Mouse (Mus musculus) brain, embryonic 14.5 days (tissue): ENCODE data around the gene Kbtbd12. TPM values are rescaled to one million over a fixed set of nuclear protein-coding genes. Genes with fewer than 3 reads are reported as not detected.

Source experiments
- DNase-seq: peaks from one replicate; pipeline ENCODE4 v3.0.0-alpha.2; 2011; ENCODE audit warnings: low read depth
- CTCF ChIP-seq: fragments of 200-500 bp; IDR thresholded peaks from 2 replicates; pipeline ENCODE4 v1.5.1; 2012; ENCODE audit warnings: inconsistent platforms, mild to moderate bottlenecking, moderate library complexity, borderline replicate concordance; ENCODE audit not compliant: insufficient read depth, insufficient read length; ENCODE audit errors: extremely low read depth
- POLR2A ChIP-seq: fragments of 200-500 bp; IDR thresholded peaks from 2 replicates; pipeline ENCODE4 v1.6.1; 2012; ENCODE audit warnings: mild to moderate bottlenecking, inconsistent platforms, borderline replicate concordance; ENCODE audit not compliant: poor library complexity, insufficient read depth, insufficient read length, severe bottlenecking; ENCODE audit errors: extremely low read depth
- polyA plus RNA-seq: library from polyadenylated mRNA; depleted of rRNA; stranded (reverse); fragments of >200 nt; gene quantifications from 2 replicates; pipeline ENCODE4 v1.2.3, GENCODE M21; 2012; rRNA removed

Kbtbd12 gene
- polyA plus RNA-seq: 0.15 and 0.16 TPM in 2 replicates

GRCm38 (mm10) chr6:88637611-88638301 lies at the start of gene Kbtbd12:
Gene Kbtbd12, minus strand, starts transcription at chr6:88637950.
- TF ChIP-seq POLR2A (no peak), CTCF (no peak)
- no peak for DNase-seq

DNA sequence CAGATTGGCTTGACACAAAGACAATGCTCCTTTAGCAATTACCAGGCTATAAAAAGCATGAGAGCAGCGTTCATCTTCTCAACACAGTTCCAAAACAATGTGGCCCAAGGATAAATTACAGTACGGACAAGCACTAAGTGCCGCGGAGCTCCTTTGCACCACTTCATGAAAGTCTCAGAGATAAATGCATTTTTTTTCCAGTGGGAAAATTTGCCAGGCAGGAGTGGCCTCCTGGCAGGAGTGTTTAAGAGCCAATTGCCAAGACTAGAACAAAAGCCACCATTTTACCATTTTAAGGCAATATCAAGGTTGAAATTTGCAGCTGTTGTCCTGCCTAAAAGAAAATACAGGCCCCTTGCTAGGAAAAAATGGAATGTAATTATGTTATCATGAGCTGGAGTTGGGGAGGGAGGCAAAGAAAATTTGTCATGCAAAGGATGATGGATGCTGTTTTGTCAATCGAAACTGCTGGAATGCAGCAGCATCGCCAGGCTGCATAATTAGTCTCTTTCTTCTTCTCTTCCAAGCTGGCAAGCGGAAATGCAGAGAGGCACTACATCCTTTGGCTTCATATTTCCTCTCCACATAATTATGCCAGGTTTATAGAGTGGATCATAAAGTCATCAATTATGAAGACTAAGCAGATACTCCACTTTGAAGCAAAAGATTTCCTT lies 45.8 kb upstream of the Kbtbd12 start:
- TF ChIP-seq POLR2A (no peak), CTCF (no peak)
- peak; percentile 73 for DNase-seq

DNA sequence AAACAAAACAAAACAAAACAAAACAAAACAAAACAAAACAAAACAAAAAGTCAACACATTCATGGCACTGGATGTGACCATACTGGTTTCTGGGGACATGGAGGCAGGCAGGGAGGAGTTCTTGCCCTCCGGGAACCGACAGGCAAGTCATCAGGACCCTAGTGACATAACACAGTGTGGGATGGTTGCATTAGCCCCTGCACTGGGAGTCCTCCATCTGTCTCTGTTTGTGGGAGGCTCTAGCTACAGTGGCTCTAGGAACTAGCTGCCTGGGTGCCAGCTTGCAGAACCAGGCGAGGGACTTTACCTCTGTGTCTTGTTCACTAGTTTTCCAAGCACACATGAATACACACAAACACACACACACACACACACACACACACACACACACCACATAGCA lies 43.3 kb upstream of the Kbtbd12 start:
- DNase-seq: no peak
- TF ChIP-seq POLR2A: no peak
- no peak for TF ChIP-seq CTCF

DNA sequence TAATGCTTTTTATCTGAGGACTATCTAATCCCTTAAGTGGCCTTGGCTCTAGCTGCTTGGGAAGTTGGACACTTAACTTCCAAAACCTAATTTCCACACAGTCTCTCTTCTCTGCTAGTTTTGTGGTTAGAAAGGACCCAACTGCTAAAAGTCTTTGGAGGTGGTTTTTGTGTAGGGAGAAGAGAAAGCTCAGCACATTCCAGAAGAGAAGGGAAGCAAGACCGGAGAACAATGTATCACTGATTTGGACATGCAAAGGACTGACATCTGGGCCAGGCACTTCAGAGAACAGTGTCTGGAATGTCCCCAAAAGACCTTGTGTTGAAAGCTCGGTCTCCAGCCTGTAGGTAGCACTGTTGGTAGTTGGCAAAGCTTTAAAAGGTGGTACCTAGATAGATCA lies 40.0 kb upstream of the Kbtbd12 start:
- TF ChIP-seq CTCF (no peak), POLR2A (no peak)
- DNase-seq: no peak

DNA sequence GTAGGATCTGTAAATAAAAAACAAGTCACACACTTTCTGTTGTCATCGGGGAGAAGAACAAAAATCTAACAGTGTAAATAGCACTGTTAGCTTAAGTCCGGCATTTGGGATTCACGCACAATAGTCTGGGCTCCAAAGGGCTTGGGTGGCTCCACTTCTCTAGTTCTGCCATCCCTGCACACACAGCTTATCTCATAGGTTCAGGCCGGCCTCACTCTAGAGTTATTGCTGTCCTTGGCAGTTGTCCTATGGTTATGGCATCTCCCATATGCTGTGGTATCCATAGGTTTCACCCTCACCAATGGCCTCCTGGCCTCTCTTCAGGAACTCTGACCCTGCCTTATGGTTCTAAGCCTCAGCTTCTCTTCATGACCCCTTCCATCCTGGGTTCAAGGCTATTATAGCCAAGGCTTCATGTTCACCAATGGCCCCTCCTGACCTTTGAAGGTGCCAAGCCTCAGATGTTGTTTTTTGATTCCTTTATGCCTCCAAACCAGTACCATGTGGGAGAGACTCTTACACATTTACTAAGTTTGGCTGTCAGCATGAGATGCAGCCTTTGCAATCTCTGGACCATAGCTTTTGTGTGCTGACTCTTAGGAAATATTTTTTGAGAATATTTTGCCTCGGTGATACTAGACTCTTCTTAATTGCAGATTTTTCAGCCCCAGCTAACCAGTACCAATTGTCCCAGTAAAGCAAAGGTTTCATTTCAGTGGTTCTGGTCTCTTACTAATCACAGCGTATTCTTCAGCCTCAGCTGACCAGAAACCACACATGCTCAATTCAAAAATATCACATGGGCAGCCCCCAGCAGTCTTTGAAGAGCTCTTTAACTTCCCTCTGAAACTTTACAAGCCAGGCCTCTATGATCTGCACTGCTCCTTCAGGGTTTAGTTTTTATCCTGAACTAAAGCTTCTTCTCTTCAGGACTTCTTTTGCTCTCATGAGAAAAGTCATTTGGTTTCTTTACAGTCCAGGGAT lies 39.3 kb upstream of the Kbtbd12 start:
- DNase-seq: no peak
- TF ChIP-seq POLR2A: no peak
- no peak for TF ChIP-seq CTCF

- DNase-seq: no peak
- TF ChIP-seq POLR2A: no peak
These were observed 38.1 kb upstream of the Kbtbd12 start for GRCm38 (mm10) chr6:88675815-88676214.

DNA sequence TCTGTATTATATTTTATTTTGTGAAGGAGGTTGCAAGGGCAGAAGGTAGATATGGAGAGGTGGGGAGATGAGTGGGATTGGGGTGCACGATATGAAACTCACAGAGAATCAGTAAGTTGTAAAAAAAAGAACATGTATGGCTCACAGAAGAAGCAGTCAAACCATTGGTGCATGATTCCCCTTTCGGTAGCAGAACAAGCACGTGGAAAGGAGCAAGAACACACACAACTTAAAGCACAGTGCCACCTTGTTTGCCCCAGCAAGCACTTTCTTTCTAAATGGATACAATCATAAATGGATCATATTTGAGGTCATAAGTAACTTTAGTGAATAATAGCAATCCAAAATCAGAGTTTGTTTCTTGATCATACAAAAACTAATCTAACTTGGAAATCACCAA lies 24.5 kb upstream of the Kbtbd12 start:
- DNase-seq: no peak
- TF ChIP-seq CTCF: no peak
- TF ChIP-seq POLR2A: no peak

DNA sequence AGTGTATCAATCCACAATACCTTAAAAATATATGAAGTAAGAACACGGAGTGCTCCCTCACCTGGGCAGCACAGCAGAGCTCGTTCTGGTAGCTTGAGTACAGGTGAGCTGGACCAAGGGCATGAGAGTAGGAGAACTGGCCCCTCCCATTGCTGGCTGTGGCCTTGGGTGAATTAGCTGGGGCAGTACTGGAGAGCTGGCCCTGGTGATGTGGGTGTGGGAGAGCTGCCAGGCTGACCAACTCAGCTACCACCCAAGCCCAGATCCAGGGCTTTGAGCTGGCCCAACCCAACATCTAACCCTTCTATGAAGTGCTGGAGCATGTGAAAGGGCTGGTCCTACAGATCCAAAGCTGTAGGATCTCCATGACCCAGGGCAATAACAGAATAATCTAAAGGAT lies 23.9 kb upstream of the Kbtbd12 start:
- DNase-seq: no peak
- TF ChIP-seq CTCF (no peak), POLR2A (no peak)

DNA sequence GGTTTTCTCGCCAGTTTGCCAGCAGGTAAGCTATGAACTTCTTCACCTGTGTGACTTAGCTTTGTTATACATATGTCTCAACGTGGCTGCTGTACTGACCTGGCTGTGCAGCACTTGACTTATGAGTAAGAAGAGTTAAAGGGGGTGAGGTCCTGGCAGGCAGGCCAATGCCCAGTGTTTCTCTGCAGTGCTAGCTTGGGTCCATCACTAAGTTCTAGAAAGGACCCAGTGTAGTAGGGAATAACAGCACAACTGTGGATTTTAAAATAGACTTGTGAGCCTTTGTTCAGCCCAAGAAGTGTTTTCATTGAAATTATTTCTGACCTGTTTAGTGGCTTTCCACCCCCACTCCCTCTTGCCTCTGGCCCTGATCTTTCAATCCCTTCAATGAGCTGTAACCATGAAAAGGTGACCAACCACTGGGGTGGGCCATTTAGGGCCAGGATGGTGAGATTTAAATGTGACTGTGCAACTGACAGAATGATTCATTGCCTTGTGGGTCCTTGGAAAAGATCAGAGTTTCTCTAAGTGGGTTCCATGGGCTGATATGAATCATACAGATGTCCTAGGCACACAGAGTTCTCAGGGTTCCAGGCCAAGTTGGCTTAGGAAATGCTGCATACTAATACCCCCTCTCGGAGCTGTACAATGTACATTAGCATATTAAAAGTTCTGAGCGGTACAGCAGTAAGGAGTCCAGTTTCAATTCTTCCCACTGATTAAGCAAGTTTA lies 10.0 kb upstream of the Kbtbd12 start:
- peak; percentile 55 for DNase-seq
- no peak for TF ChIP-seq POLR2A
- TF ChIP-seq CTCF: no peak

GRCm38 (mm10) chr6:88644786-88645185 lies 7.0 kb upstream of the Kbtbd12 start:
- TF ChIP-seq CTCF (no peak), POLR2A (no peak)

More at GRCm38 (mm10) chr6:88644786-88645185, 7.0 kb upstream of the Kbtbd12 start:
- no peak for DNase-seq
